ENCODE assay signal across 11 mouse cellular contexts in genomic region chr5:121189182-121189581, GRCm38 (mm10). TPM values are rescaled to one million over a fixed set of nuclear protein-coding genes. Genes with fewer than 3 reads are reported as not detected.
DNase-seq lines count a peak whose midpoint lies in the region; ATAC-seq and TF ChIP-seq lines count a peak whose summit lies in the region.
"Had no signal": no experiment of that assay in that cellular context is flagged by ENCODE, and none has a peak within 500 bp of the region (broad histone marks: within the 10 kb centered on the region; RNA-seq: fewer than 3 reads in every experiment).

No protein-coding gene starts in this region.

- peaks cover 61% of the 10 kb centered on the region for H3K4me1 ChIP-seq in heart, embryonic 16.5 days (ENCODE audit: control insufficient read depth, insufficient read depth, low read length)
- H3K4me1 ChIP-seq in intestine, embryonic 16.5 days (ENCODE audit: control insufficient read depth, insufficient read depth, low read length), result peaks cover 43% of the 10 kb centered on the region
- peaks cover 2% of the 10 kb centered on the region for H3K4me1 ChIP-seq in stomach, postnatal 0 days (replicated peaks; ENCODE audit: control insufficient read depth, insufficient read depth)

- no peak for DNase-seq in heart, adult 11 months
- DNase-seq in urinary bladder, postnatal 25 days (ENCODE audit: low spot score), result peak; percentile 22
- no peak for DNase-seq in urinary bladder, postnatal 10 days (ENCODE audit: low spot score)
- peak; percentile 73 for DNase-seq in stomach, postnatal 0 days (ENCODE audit: low spot score)
- DNase-seq in natural killer cell, adult 2 months (ENCODE audit: low spot score in 2 of 2), result no peak
- DNase-seq in ovary, postnatal 36 days (ENCODE audit: low spot score), result no peak
- DNase-seq: retina, postnatal 1 day had no signal

- no peak overlapping the region for H3K4me3 ChIP-seq in heart, embryonic 16.5 days (ENCODE audit: low read length)
- H3K4me3 ChIP-seq in intestine, embryonic 16.5 days (ENCODE audit: low read length), result no peak overlapping the region
- no peak overlapping the region for H3K4me3 ChIP-seq in stomach, postnatal 0 days (ENCODE audit: low read depth, low read length)
- H3K4me3 ChIP-seq: embryonic facial prominence, embryonic 13.5 days; limb, embryonic 15.5 days had no signal

- TF ChIP-seq EP300 in stomach, postnatal 0 days (optimal IDR thresholded peaks at IDR 0.05), result no peak

- H3K27me3 ChIP-seq in heart, embryonic 16.5 days (ENCODE audit: control insufficient read depth, insufficient read depth, low read length), result no peaks in the 10 kb centered on the region
- H3K27me3 ChIP-seq in intestine, embryonic 16.5 days (replicated peaks; ENCODE audit: control insufficient read depth, insufficient read depth, low read length), result no peaks in the 10 kb centered on the region
- H3K27me3 ChIP-seq in stomach, postnatal 0 days (ENCODE audit: control insufficient read depth, insufficient read depth, low read length), result no peaks in the 10 kb centered on the region
- H3K27me3 ChIP-seq: embryonic facial prominence, embryonic 13.5 days; limb, embryonic 15.5 days had no signal

- no peak for ATAC-seq in heart, embryonic 16.5 days (replicated peaks; ENCODE audit: extremely low read depth, insufficient read depth, low FRiP score)
- peak; percentile 61 for ATAC-seq in intestine, embryonic 16.5 days
- peak; percentile 49; the same call in 1 of the 2 replicates for ATAC-seq in stomach, postnatal 0 days (ENCODE audit: low FRiP score, low TSS enrichment)

- no peaks in the 10 kb centered on the region for H3K9me3 ChIP-seq in heart, embryonic 16.5 days (replicated peaks; ENCODE audit: control insufficient read depth, low read length)
- H3K9me3 ChIP-seq in intestine, embryonic 16.5 days (ENCODE audit: control insufficient read depth, low read length), result no peaks in the 10 kb centered on the region
- no peaks in the 10 kb centered on the region for H3K9me3 ChIP-seq in stomach, postnatal 0 days (ENCODE audit: control insufficient read depth, low read length)
- H3K9me3 ChIP-seq: embryonic facial prominence, embryonic 13.5 days; limb, embryonic 15.5 days had no signal

- peak overlapping the region; percentile 40; the same call in 1 of the 2 replicates for H3K4me2 ChIP-seq in heart, embryonic 16.5 days (ENCODE audit: low read depth, low read length)
- H3K4me2 ChIP-seq in intestine, embryonic 16.5 days (ENCODE audit: low read depth, low read length), result 0 out of 2 replicates have a peak overlapping the region, but pooled peaks have one; percentile 9
- H3K4me2 ChIP-seq in stomach, postnatal 0 days (replicated peaks; ENCODE audit: low read depth), result no peak overlapping the region
- H3K4me2 ChIP-seq: limb, embryonic 15.5 days had no signal

- H3K9ac ChIP-seq in heart, embryonic 16.5 days (ENCODE audit: low read length), result no peak overlapping the region; the same call in 1 of the 2 replicates
- H3K9ac ChIP-seq in intestine, embryonic 16.5 days (ENCODE audit: low read depth, low read length), result no peak overlapping the region
- H3K9ac ChIP-seq in stomach, postnatal 0 days (ENCODE audit: low read length), result no peak overlapping the region
- H3K9ac ChIP-seq: embryonic facial prominence, embryonic 13.5 days; limb, embryonic 15.5 days had no signal

- H3K36me3 ChIP-seq in heart, embryonic 16.5 days (ENCODE audit: control insufficient read depth, insufficient read depth), result no peaks in the 10 kb centered on the region
- no peaks in the 10 kb centered on the region for H3K36me3 ChIP-seq in intestine, embryonic 16.5 days (ENCODE audit: control insufficient read depth, insufficient read depth, low read length)
- no peaks in the 10 kb centered on the region for H3K36me3 ChIP-seq in stomach, postnatal 0 days (ENCODE audit: control insufficient read depth, insufficient read depth, low read length)
- H3K36me3 ChIP-seq: embryonic facial prominence, embryonic 13.5 days; limb, embryonic 15.5 days had no signal

- no peak for TF ChIP-seq CTCF in stomach, postnatal 0 days (IDR thresholded peaks at IDR 0.05; ENCODE audit: low read depth)

- no peak overlapping the region for H3K27ac ChIP-seq in heart, embryonic 16.5 days (ENCODE audit: low read length)
- 0 out of 2 replicates have a peak overlapping the region, but pooled peaks have one; percentile 44 for H3K27ac ChIP-seq in intestine, embryonic 16.5 days (ENCODE audit: low read length)
- H3K27ac ChIP-seq in stomach, postnatal 0 days (replicated peaks), result no peak overlapping the region
- H3K27ac ChIP-seq: embryonic facial prominence, embryonic 13.5 days; limb, embryonic 15.5 days had no signal

- WGBS in heart, embryonic 16.5 days, result 58% methylated on average over 9 of the region's 9 CpGs
- 58% methylated on average over 9 of the region's 9 CpGs for WGBS in intestine, embryonic 16.5 days
- WGBS in stomach, postnatal 0 days, result 49% methylated on average over 9 of the region's 9 CpGs

RNA-seq across cellular contexts. Expression of gene Ptpn11, which starts 2.0 kb away (rescaled TPM):
- polyA plus RNA-seq in heart, embryonic 16.5 days (2015; fragmentation: Nextera tagmentation; extraction: Ambion mirVana), result 17.4 and 19.4 TPM in 2 replicates
- 14.3 and 15.6 TPM in 2 replicates for polyA plus RNA-seq in intestine, embryonic 16.5 days (2015; fragmentation: Nextera tagmentation; extraction: Ambion mirVana)
- 11.8 and 15.0 TPM in 2 replicates for polyA plus RNA-seq in stomach, postnatal 0 days (2015; fragmentation: Nextera tagmentation; extraction: Ambion mirVana)

RNA-seq across cellular contexts. Expression of gene Rpl6, which starts 15.1 kb away (rescaled TPM):
- 325 and 345 TPM in 2 replicates for polyA plus RNA-seq in heart, embryonic 16.5 days (2015; fragmentation: Nextera tagmentation; extraction: Ambion mirVana)
- polyA plus RNA-seq in intestine, embryonic 16.5 days (2015; fragmentation: Nextera tagmentation; extraction: Ambion mirVana), result 512 and 565 TPM in 2 replicates
- polyA plus RNA-seq in stomach, postnatal 0 days (2015; fragmentation: Nextera tagmentation; extraction: Ambion mirVana), result 453 and 464 TPM in 2 replicates

RNA-seq across cellular contexts. Expression of gene Hectd4, which starts 30.8 kb away (rescaled TPM):
- 2.6 and 3.4 TPM in 2 replicates for polyA plus RNA-seq in heart, embryonic 16.5 days (2015; fragmentation: Nextera tagmentation; extraction: Ambion mirVana)
- polyA plus RNA-seq in intestine, embryonic 16.5 days (2015; fragmentation: Nextera tagmentation; extraction: Ambion mirVana), result 3.0 and 3.1 TPM in 2 replicates
- 1.7 TPM in 2 replicates for polyA plus RNA-seq in stomach, postnatal 0 days (2015; fragmentation: Nextera tagmentation; extraction: Ambion mirVana)

Comparison
In these comparisons a context has a peak if more than half of its experiments do, and no peak if none do; other contexts are left out.
1. DNase-seq: peak in urinary bladder, postnatal 25 days (single experiment) and stomach, postnatal 0 days (single experiment); none in heart, adult 11 months (single experiment), urinary bladder, postnatal 10 days (single experiment), natural killer cell, adult 2 months (0 of 2) and ovary, postnatal 36 days (single experiment).